Mouse (Mus musculus) intestine, embryonic 14.5 days (tissue): ENCODE results near the gene Tmem222. TPM values are rescaled to one million over a fixed set of nuclear protein-coding genes. Genes with fewer than 3 reads are reported as not detected.

Source experiments
- ATAC-seq: fragments of 200-750 bp; cut with Nextera tagmentation; replicated peaks from 2 replicates; pipeline ENCODE4 v1.8.0; 2017; ENCODE audit warnings: low read depth, moderate number of reproducible peaks, moderate TSS enrichment, moderate library complexity; ENCODE audit not compliant: low FRiP score, low TSS enrichment
- DNase-seq: peaks from one replicate; pipeline ENCODE4 v3.0.0-alpha.2; 2018; ENCODE audit warnings: low spot score
- H3K27ac ChIP-seq: fragments of 300-500 bp; sonication (generic); 2 replicates; pipeline ENCODE4 v1.5.1; 2014; ENCODE audit warnings: low read depth, mild to moderate bottlenecking, control low read depth
- H3K27me3 ChIP-seq: fragments of 300-500 bp; sonication (generic); replicated peaks from 2 replicates; pipeline ENCODE4 v1.6.1; 2014; ENCODE audit warnings: low read length, control low read depth; ENCODE audit not compliant: control insufficient read depth, insufficient read depth
- H3K36me3 ChIP-seq: fragments of 300-500 bp; sonication (generic); 2 replicates; pipeline ENCODE4 v1.6.1; 2014; ENCODE audit warnings: low read length, control low read depth; ENCODE audit not compliant: control insufficient read depth, insufficient read depth
- H3K4me1 ChIP-seq: fragments of 300-500 bp; sonication (generic); replicated peaks from 2 replicates; pipeline ENCODE4 v1.6.1; 2014; ENCODE audit warnings: low read length, control low read depth, mixed read lengths; ENCODE audit not compliant: control insufficient read depth, insufficient read depth
- H3K4me2 ChIP-seq: fragments of 300-500 bp; sonication (generic); 2 replicates; pipeline ENCODE4 v1.6.1; 2014; ENCODE audit warnings: low read length
- H3K4me3 ChIP-seq: fragments of 300-500 bp; sonication (generic); 2 replicates; pipeline ENCODE4 v1.5.1; 2014; ENCODE audit warnings: low read depth, low read length, control low read depth, mixed read lengths
- H3K9ac ChIP-seq: fragments of 300-500 bp; sonication (generic); 2 replicates; pipeline ENCODE4 v1.6.1; 2014; ENCODE audit warnings: mild to moderate bottlenecking, low read length
- H3K9me3 ChIP-seq: fragments of 300-500 bp; sonication (generic); 2 replicates; pipeline ENCODE4 v1.6.1; 2016; ENCODE audit warnings: low read length, control low read depth; ENCODE audit not compliant: control insufficient read depth
- WGBS: fragments of 180-500 bp; shearing (Covaris S2); extraction: QIAGEN DNeasy Blood & Tissue Kit; methylation state at CpG from one replicate; pipeline ENCODE4 v1.1.7; 2014; 5-methylcytosine and 5-hydroxymethylcytosine counted together
- polyA plus RNA-seq: library from polyadenylated mRNA; unstranded; fragments of >200 nt; fragmentation: Nextera tagmentation; extraction: Ambion mirVana; gene quantifications from 2 replicates; pipeline ENCODE4 v1.2.1, GENCODE M21; 2014

Gene Tmem222
- polyA plus RNA-seq, 1 experiment from 2014 or later, result 84.6 TPM

DNA sequence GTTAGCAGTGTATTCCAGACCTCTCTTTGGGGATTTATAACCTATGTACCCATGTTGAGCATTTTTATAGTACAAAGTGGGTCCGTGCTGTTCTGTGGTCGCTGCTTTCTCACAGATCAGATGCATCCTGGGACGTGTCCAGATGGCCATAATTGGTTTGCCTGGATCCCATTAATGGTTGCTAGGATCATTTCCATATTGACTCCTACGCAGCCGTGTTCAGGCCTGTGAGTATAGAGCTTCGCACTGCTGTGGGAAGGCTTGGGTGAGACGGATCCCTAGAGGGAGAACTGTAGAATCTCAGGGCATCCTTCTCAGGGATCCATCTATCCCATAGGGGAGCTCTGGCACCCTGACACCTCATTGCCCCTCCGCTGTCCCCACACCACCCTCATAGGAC, 48.0 kb downstream of the Tmem222 start:
- 75% methylated on average over 8 of the region's 8 CpGs for WGBS
- no peaks in the 10 kb centered on the region for H3K27me3 ChIP-seq

DNA sequence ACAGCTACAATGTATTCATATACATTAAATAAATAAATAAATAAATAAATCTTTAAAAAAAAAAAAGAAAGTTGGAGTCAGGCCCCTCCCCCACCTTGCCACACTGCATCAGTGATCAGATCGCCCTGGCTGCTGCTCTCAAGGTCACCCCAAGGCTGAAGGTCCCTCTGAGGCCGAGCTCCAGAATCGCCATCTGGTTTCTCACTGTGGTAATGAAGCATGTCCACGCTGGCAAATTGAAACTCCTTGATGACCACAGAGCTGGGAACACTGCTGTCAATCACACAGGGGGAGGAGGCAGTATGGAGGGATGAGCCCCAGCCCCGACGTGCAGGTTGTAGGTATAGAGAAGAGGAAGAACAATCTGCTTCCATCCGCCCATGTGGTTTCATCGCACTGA, 50.0 kb downstream of the Tmem222 start:
- no peaks in the 10 kb centered on the region for H3K36me3 ChIP-seq
- WGBS, result 75% methylated on average over 8 of the region's 8 CpGs
- ATAC-seq, result no peak

More for the DNA sequence above, 48.0 kb downstream of the Tmem222 start:
- Histone ChIP-seq H3K27ac (no peak overlapping the region), H3K9ac (no peak overlapping the region), H3K36me3 (no peaks in the 10 kb centered on the region), H3K4me1 (no peaks in the 10 kb centered on the region), H3K4me2 (no peak overlapping the region), H3K4me3 (no peak overlapping the region), H3K9me3 (no peaks in the 10 kb centered on the region)
- ATAC-seq, result no peak
- no peak for DNase-seq

DNA sequence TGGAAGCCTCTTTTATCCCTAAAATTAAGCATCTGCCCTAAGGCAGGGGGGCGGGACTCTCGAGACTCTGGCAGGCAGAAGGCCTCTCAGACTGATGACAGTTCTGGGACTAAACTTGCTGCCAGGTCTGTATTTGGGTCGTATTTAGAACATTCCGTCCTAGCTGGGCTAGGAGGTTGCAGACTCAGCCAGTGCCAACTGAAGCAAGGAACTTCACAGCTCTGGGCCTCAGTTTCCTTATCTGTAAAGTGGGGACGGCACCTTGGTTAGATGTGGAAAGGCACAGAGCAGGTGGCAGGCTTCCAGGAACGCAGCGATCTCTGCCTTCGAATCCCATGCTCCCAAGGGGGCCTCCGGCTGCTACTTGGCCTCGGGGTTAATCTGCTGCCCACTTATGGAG, 51.5 kb downstream of the Tmem222 start:
- Histone ChIP-seq H3K4me1 (no peaks in the 10 kb centered on the region; the same call in 1 of the 2 replicates), H3K36me3 (no peaks in the 10 kb centered on the region), H3K4me3 (no peak overlapping the region), H3K27me3 (peaks cover 9% of the 10 kb centered on the region; the same call in 1 of the 2 replicates), H3K4me2 (no peak overlapping the region), H3K9me3 (no peaks in the 10 kb centered on the region), H3K27ac (no peak overlapping the region), H3K9ac (no peak overlapping the region)
- WGBS, result 69% methylated on average over 10 of the region's 10 CpGs
- ATAC-seq, result no peak
- no peak for DNase-seq

More for the DNA sequence above, 50.0 kb downstream of the Tmem222 start:
- Histone ChIP-seq H3K9me3 (no peaks in the 10 kb centered on the region), H3K27me3 (no peaks in the 10 kb centered on the region), H3K4me3 (no peak overlapping the region), H3K27ac (no peak overlapping the region), H3K9ac (no peak overlapping the region), H3K4me1 (no peaks in the 10 kb centered on the region; the same call in 1 of the 2 replicates), H3K4me2 (no peak overlapping the region)
- DNase-seq, result no peak

DNA sequence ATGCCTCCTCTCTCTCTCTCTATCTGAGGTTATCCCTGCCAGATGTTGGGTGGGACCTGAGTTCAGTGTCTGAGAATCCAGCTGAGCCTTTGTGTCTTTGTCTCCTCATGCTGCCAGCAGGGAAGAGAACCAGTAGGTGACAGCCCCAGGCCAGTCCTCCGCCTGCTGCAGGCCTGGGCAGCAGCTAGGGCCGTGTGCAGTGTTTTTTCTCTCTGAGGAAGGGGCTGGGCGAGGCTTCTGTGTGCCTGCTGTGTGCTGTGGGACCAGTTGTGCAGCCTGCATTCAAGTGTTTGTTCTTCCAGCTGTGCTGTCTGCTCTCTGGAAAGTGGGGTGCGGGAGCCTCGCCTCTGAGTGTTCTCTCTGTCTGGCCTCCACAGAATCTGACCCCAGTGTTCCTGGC, 53.7 kb downstream of the Tmem222 start:
- H3K4me3 ChIP-seq, result no peak overlapping the region
- H3K36me3 ChIP-seq, result no peaks in the 10 kb centered on the region
- no peak overlapping the region for H3K27ac ChIP-seq
- no peaks in the 10 kb centered on the region; the same call in 1 of the 2 replicates for H3K4me1 ChIP-seq
- no peak for DNase-seq
- H3K9me3 ChIP-seq, result no peaks in the 10 kb centered on the region
- ATAC-seq, result no peak
- 52% methylated on average over 5 of the region's 5 CpGs for WGBS
- peaks cover 9% of the 10 kb centered on the region; the same call in 1 of the 2 replicates for H3K27me3 ChIP-seq
- H3K9ac ChIP-seq, result no peak overlapping the region
- no peak overlapping the region for H3K4me2 ChIP-seq

DNA sequence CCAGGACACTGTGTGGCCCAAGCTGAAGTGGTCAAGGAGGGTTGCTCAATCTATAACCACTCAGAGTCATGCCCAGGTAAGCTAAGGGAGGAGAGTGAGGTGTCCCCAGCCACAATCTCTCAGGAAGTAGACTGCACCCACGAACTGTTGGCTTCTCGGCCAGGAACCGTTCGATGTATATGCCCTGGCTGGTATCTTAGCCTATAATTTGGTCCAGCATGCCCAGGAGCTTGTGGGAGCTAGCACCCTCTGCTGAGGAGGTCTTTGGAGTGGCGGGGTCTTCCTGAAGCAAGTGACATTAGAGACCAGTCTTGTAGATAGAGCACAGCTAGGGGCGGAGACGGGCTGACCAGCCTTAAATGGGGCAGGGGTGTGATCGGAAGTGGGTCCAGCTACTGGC, 55.9 kb downstream of the Tmem222 start:
- WGBS, result 86% methylated on average over 8 of the region's 8 CpGs
- Histone ChIP-seq H3K9ac (no peak overlapping the region), H3K27me3 (peaks cover 9% of the 10 kb centered on the region; the same call in 1 of the 2 replicates), H3K27ac (no peak overlapping the region), H3K4me2 (no peak overlapping the region), H3K36me3 (no peaks in the 10 kb centered on the region), H3K4me3 (no peak overlapping the region), H3K4me1 (no peaks in the 10 kb centered on the region; the same call in 1 of the 2 replicates), H3K9me3 (no peaks in the 10 kb centered on the region)
- no peak for DNase-seq
- no peak for ATAC-seq

DNA sequence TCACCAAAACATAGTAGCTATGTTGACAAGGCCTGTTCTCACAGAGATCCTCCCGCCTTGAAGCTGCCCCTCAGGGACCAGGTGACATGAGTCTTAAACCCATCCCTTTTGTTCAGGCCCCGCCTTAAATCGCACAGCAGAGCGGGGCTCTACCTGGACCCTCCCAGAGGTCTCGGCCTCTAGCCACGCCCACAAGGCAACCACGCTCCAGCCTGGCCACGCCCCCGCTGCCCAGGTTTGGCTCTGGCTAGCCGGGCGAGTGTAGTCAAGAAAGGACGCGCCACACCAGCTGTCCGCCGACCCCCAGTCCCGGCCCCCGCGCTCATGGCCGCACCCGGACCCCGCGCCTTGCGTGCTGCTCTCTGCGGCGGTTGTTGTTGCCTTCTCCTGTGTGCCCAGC, 56.9 kb downstream of the Tmem222 start:
- WGBS, result 2% methylated on average over 25 of the region's 25 CpGs
- peak; percentile 57; the same call in 1 of the 2 replicates for ATAC-seq
- Histone ChIP-seq H3K9ac (peak overlapping the region; percentile 20; the same call in 1 of the 2 replicates), H3K9me3 (no peaks in the 10 kb centered on the region), H3K4me3 (peak overlapping the region; percentile 33), H3K36me3 (no peaks in the 10 kb centered on the region), H3K27me3 (peaks cover 9% of the 10 kb centered on the region; the same call in 1 of the 2 replicates), H3K27ac (no peak overlapping the region), H3K4me2 (peak overlapping the region; percentile 63), H3K4me1 (no peaks in the 10 kb centered on the region; the same call in 1 of the 2 replicates)
- DNase-seq, result peak; percentile 81

DNA sequence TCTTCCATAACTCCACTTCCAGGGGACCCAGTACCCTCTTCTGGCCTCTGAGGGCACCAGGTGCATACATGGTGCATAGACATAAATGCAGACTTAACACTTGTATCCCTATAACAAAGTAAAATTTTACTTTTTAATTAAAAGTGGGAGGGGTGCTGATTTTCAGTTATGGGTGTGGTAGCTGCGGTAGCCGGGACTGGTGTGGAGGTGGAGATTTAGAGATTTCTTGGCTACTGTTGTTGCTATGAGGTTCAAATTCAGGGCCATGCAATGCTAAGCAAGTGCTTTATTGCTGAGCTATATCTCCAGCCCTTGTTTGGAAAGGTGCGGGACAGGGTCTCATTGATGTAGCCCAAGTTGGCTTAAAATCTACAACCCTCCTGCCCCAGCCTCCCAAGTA, 58.8 kb downstream of the Tmem222 start:
- Histone ChIP-seq H3K9me3 (no peaks in the 10 kb centered on the region), H3K4me2 (no peak overlapping the region), H3K9ac (no peak overlapping the region), H3K27ac (no peak overlapping the region), H3K4me3 (no peak overlapping the region), H3K27me3 (peaks cover 16% of the 10 kb centered on the region), H3K4me1 (no peaks in the 10 kb centered on the region; the same call in 1 of the 2 replicates), H3K36me3 (no peaks in the 10 kb centered on the region)
- WGBS, result 83% methylated on average over 3 of the region's 3 CpGs
- ATAC-seq, result no peak
- no peak for DNase-seq

DNA sequence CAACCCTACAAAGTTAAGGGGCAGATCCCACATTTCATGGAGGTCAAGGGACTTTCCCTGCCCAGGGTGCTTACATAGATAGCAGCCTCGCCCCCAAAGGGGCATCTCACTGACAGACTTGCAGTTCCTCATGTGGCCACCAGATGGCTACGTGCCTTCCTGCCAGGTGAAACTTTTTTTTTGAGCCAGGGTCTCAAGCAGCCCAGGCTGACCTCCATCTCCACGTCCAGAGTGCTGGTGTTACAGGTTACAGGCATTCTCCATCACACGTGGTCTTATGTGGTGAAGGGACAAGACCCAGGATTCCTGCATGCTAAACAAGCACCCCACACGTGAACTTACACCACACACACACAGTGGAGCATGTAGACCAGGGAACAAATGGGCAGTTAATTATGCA, 60.0 kb downstream of the Tmem222 start:
- Histone ChIP-seq H3K9me3 (no peaks in the 10 kb centered on the region), H3K36me3 (no peaks in the 10 kb centered on the region), H3K27me3 (peaks cover 26% of the 10 kb centered on the region), H3K4me2 (no peak overlapping the region), H3K9ac (no peak overlapping the region), H3K4me1 (peaks cover 10% of the 10 kb centered on the region), H3K4me3 (no peak overlapping the region), H3K27ac (no peak overlapping the region)
- 7% methylated on average over 5 of the region's 5 CpGs for WGBS
- no peak for ATAC-seq
- DNase-seq, result peak; percentile 80
